Mouse (Mus musculus) CH12.LX (cell line): ENCODE data around the gene Baiap2l1.

Experiments used
- CTCF ChIP-seq, 2 experiments: IDR thresholded peaks in 1 of 2; conservative IDR thresholded peaks in 1 of 2; 2 replicates each; pipeline ENCODE4 v1.5.1; 2011 to 2012; ENCODE audit warnings: low read depth in 2 of 2, low read length in 2 of 2, improper control_type of control experiment in 1 of 2, inconsistent platforms in 1 of 2, mild to moderate bottlenecking in 1 of 2, moderate library complexity in 1 of 2
- E2F4 ChIP-seq: IDR thresholded peaks from 2 replicates; pipeline ENCODE4 v1.6.1; 2011; ENCODE audit warnings: low read depth, low read length, improper control_type of control experiment; ENCODE audit not compliant: insufficient replicate concordance
- EP300 ChIP-seq: IDR thresholded peaks from 2 replicates; pipeline ENCODE4 v1.6.1; 2011; ENCODE audit warnings: low read length, improper control_type of control experiment
- GABPA ChIP-seq: IDR thresholded peaks from 2 replicates; pipeline ENCODE4 v1.6.1; 2012; ENCODE audit warnings: low read depth, low read length, improper control_type of control experiment, inconsistent platforms; ENCODE audit not compliant: insufficient replicate concordance
- HCFC1 ChIP-seq: IDR thresholded peaks from 2 replicates; pipeline ENCODE4 v1.6.1; 2012; ENCODE audit warnings: low read depth, mild to moderate bottlenecking, inconsistent platforms, low read length, improper control_type of control experiment
- NRF1 ChIP-seq: IDR thresholded peaks from 2 replicates; pipeline ENCODE4 v1.6.1; 2014; ENCODE audit warnings: low read depth, mild to moderate bottlenecking, inconsistent platforms, low read length, improper control_type of control experiment, moderate library complexity
- PAX5 ChIP-seq: IDR thresholded peaks from 2 replicates; pipeline ENCODE4 v1.6.1; 2012; ENCODE audit warnings: low read length, inconsistent platforms, mixed read lengths
- TBP ChIP-seq: conservative IDR thresholded peaks from 2 replicates; pipeline ENCODE4 v1.6.1; 2011; ENCODE audit warnings: low read depth, low read length, improper control_type of control experiment
- ZKSCAN1 ChIP-seq: IDR thresholded peaks from 2 replicates; pipeline ENCODE4 v1.6.1; 2012; ENCODE audit warnings: low read depth, inconsistent platforms, low read length, improper control_type of control experiment, borderline replicate concordance
- ZMIZ1 ChIP-seq: IDR thresholded peaks from 2 replicates; pipeline ENCODE4 v1.6.1; 2012; ENCODE audit warnings: low read depth, mild to moderate bottlenecking, inconsistent platforms, low read length, improper control_type of control experiment

DNA sequence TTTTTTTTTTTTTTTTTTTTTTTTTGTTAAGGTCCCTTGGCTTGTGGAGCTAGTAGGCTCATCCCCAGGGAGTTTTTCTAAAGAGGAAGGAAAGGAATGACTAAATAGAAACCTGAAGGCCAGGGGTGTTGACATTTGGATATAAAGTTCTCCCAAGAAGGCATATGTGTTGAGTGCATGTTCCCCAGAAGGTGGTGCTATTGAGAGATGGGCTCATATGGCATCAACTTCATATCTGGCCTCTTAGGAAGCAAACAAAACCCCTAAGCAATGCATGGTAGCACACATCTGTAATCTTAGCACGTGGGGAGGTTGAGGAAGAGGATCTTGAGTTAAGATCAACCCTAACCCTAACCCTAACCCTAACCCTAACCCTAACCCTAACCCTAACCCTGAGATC lies 126.5 kb downstream of the Baiap2l1 start:
- TF ChIP-seq CTCF (conservative IDR thresholded peaks at IDR 0.05 in 1 of 2, IDR thresholded peaks at IDR 0.05 in 1 of 2; ENCODE audit: low read depth in 2 of 2, low read length in 2 of 2) (peak; percentile 25 to 53; a peak in 3 of 4 replicates), E2F4 (no peak), GABPA (no peak), NRF1 (no peak), EP300 (no peak), TBP (no peak), HCFC1 (no peak), PAX5 (no peak), ZKSCAN1 (no peak), ZMIZ1 (no peak)
